Comparison of ENCODE assay signal across 9 mouse cellular contexts in the genomic region with DNA sequence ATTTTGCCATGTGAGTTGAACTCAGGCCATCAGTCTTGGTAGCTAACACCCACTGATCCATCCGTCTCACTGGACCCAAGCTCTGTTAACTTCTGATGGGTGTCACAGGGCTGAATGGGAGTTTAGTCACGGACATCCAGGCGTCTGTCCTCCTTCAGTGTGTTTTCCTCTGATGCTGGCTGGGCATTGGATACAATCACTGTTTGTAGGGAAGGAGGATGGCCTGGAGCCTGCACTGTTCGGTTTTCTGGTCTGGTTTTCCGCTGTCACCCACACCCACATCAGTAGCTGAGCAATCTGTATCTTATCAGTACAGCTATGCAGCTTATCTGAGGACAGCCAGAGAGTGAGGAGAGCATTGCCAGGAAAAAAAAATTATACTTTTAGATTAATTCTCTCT.
DNase-seq lines count a peak whose midpoint lies in the region; ATAC-seq lines count a peak whose summit lies in the region.
"Had no signal": no experiment of that assay in that cellular context is flagged by ENCODE, and none has a peak within 500 bp of the region (broad histone marks: within the 10 kb centered on the region; RNA-seq: fewer than 3 reads in every experiment).

No protein-coding gene starts in this region.

- peak; percentile 65; the same call in 1 of the 2 replicates for ATAC-seq in midbrain, embryonic 12.5 days (ENCODE audit: low FRiP score, low read depth)
- ATAC-seq in midbrain, embryonic 13.5 days = no peak
- ATAC-seq in stomach, embryonic 16.5 days (ENCODE audit: insufficient read depth, low FRiP score) = peak; percentile 61; the same call in 1 of the 2 replicates

- H3K36me3 ChIP-seq in midbrain, embryonic 12.5 days = no peaks in the 10 kb centered on the region
- no peaks in the 10 kb centered on the region for H3K36me3 ChIP-seq in midbrain, embryonic 13.5 days
- H3K36me3 ChIP-seq in stomach, embryonic 16.5 days (ENCODE audit: control insufficient read depth, insufficient read depth, low read length) = no peaks in the 10 kb centered on the region

- intact Hi-C loops in heart, postnatal 14 days (cut with DNase I) = no loop called here

- H3K27me3 ChIP-seq in midbrain, embryonic 12.5 days = no peaks in the 10 kb centered on the region
- no peaks in the 10 kb centered on the region for H3K27me3 ChIP-seq in midbrain, embryonic 13.5 days
- H3K27me3 ChIP-seq in stomach, embryonic 16.5 days (ENCODE audit: control insufficient read depth, insufficient read depth, low read length) = no peaks in the 10 kb centered on the region

- H3K4me3 ChIP-seq in midbrain, embryonic 12.5 days = no peak overlapping the region
- no peak overlapping the region for H3K4me3 ChIP-seq in midbrain, embryonic 13.5 days (replicated peaks)
- no peak overlapping the region for H3K4me3 ChIP-seq in stomach, embryonic 16.5 days (replicated peaks; ENCODE audit: low read length)

- H3K4me2 ChIP-seq in midbrain, embryonic 12.5 days (replicated peaks) = no peak overlapping the region
- no peak overlapping the region for H3K4me2 ChIP-seq in midbrain, embryonic 13.5 days (replicated peaks)
- peak overlapping the region; percentile 3; the same call in 1 of the 2 replicates for H3K4me2 ChIP-seq in stomach, embryonic 16.5 days (ENCODE audit: low read depth, low read length)

- no peak overlapping the region for H3K9ac ChIP-seq in midbrain, embryonic 12.5 days (replicated peaks)
- H3K9ac ChIP-seq in midbrain, embryonic 13.5 days (replicated peaks) = no peak overlapping the region
- no peak overlapping the region; the same call in 1 of the 2 replicates for H3K9ac ChIP-seq in stomach, embryonic 16.5 days (ENCODE audit: low read length)

- no peaks in the 10 kb centered on the region; the same call in 1 of the 2 replicates for H3K4me1 ChIP-seq in midbrain, embryonic 12.5 days
- peaks cover 4% of the 10 kb centered on the region; the same call in 1 of the 2 replicates for H3K4me1 ChIP-seq in midbrain, embryonic 13.5 days (replicated peaks)
- H3K4me1 ChIP-seq in stomach, embryonic 16.5 days (ENCODE audit: control insufficient read depth, insufficient read depth, low read length) = no peaks in the 10 kb centered on the region; the same call in 1 of the 2 replicates

- peak; percentile 26 to 40 for DNase-seq in heart, postnatal 14 days
- peak; percentile 9 to 37 for DNase-seq in kidney, postnatal 36 days
- no peak for DNase-seq in right cerebral cortex, postnatal 10 days (ENCODE audit: low spot score in 2 of 2)
- no peak for DNase-seq in adrenal gland, postnatal 4 days (ENCODE audit: low spot score in 2 of 2)
- DNase-seq in frontal cortex, adult 2 months (ENCODE audit: extremely low spot score in 1 of 2, low spot score in 1 of 2) = no peak

- H3K9me3 ChIP-seq in midbrain, embryonic 12.5 days = no peaks in the 10 kb centered on the region
- H3K9me3 ChIP-seq in midbrain, embryonic 13.5 days = no peaks in the 10 kb centered on the region
- H3K9me3 ChIP-seq in stomach, embryonic 16.5 days (replicated peaks; ENCODE audit: control insufficient read depth, low read length) = no peaks in the 10 kb centered on the region

- H3K27ac ChIP-seq in midbrain, embryonic 12.5 days (replicated peaks) = no peak overlapping the region
- H3K27ac ChIP-seq in midbrain, embryonic 13.5 days = no peak overlapping the region
- H3K27ac ChIP-seq in stomach, embryonic 16.5 days (ENCODE audit: low read length) = peak overlapping the region; percentile 75
- H3K27ac ChIP-seq: macrophage had no signal

- WGBS in midbrain, embryonic 12.5 days = 71% methylated on average over 5 of the region's 5 CpGs
- WGBS in midbrain, embryonic 13.5 days = 60% methylated on average over 5 of the region's 5 CpGs
- WGBS in stomach, embryonic 16.5 days = 55% methylated on average over 5 of the region's 5 CpGs

Comparison
In these comparisons a context has a peak if more than half of its experiments do, and no peak if none do; other contexts are left out.
1. DNase-seq: peak in heart, postnatal 14 days (2 of 2) and kidney, postnatal 36 days (2 of 2); none in right cerebral cortex, postnatal 10 days (0 of 2), adrenal gland, postnatal 4 days (0 of 2) and frontal cortex, adult 2 months (0 of 2).